Mouse (Mus musculus): Measurements from ENCODE around the gene Cst12. TPM values are rescaled to one million over a fixed set of nuclear protein-coding genes. Genes with fewer than 3 reads are reported as not detected.

Gene Cst12
- not detected in 2 replicates for polyA plus RNA-seq (2012; rRNA removed)

GRCm38 (mm10) chr2:148789142-148789541 is at the start of gene Cst12:
Gene Cst12, plus strand, starts transcription at chr2:148789361.

GRCm38 (mm10) chr2:148750058-148750457 is 39.1 kb upstream of the Cst12 start, which contains the start of gene Cstl1:
Gene Cstl1, plus strand, starts transcription at chr2:148750358.

GRCm38 (mm10) chr2:148771397-148771796 is 17.8 kb upstream of the Cst12 start, which contains the start of gene Cst11:
Gene Cst11, minus strand, starts transcription at chr2:148771497.

GRCm38 (mm10) chr2:148781709-148782108 is 7.5 kb upstream of the Cst12 start, which contains the start of gene 8030411F24Rik:
Gene 8030411F24Rik, plus strand, starts transcription at chr2:148782009.

GRCm38 (mm10) chr2:148798485-148798884 is 9.3 kb downstream of the Cst12 start, which contains the start of gene Cst8:
Gene Cst8, plus strand, starts transcription at chr2:148798785.

GRCm38 (mm10) chr2:148819909-148820308 is 30.7 kb downstream of the Cst12 start, which contains the start of gene Cst13:
Gene Cst13, plus strand, starts transcription at chr2:148820081.

GRCm38 (mm10) chr2:148834912-148835311 is 45.8 kb downstream of the Cst12 start, which contains the start of gene Cst9:
Gene Cst9, plus strand, starts transcription at chr2:148835147.

Other genes with a start within 250 kb of the Cst12 start
- 53.3 and 62.9 TPM in 2 replicates for gene Nxt1, start 116.8 kb upstream of the Cst12 start, polyA plus RNA-seq (2012; rRNA removed)
- 15.8 and 17.5 TPM in 2 replicates for gene Gzf1, start 108.3 kb upstream of the Cst12 start, polyA plus RNA-seq (2012; rRNA removed)
- gene Napb, start 56.9 kb upstream of the Cst12 start, polyA plus RNA-seq (2012; rRNA removed) = 31.3 and 33.1 TPM in 2 replicates
- gene Cstl1, start 39.0 kb upstream of the Cst12 start, polyA plus RNA-seq (2012; rRNA removed) = not detected in 2 replicates
- not detected in 2 replicates for gene Cst11, start 17.9 kb upstream of the Cst12 start, polyA plus RNA-seq (2012; rRNA removed)
- not detected in 2 replicates for gene 8030411F24Rik, start 7.4 kb upstream of the Cst12 start, polyA plus RNA-seq (2012; rRNA removed)
- not detected in 2 replicates for gene Cst8, start 9.4 kb downstream of the Cst12 start, polyA plus RNA-seq (2012; rRNA removed)
- gene Cst13, start 30.7 kb downstream of the Cst12 start, polyA plus RNA-seq (2012; rRNA removed) = not detected in 2 replicates
- not detected in 2 replicates for gene Cst9, start 45.8 kb downstream of the Cst12 start, polyA plus RNA-seq (2012; rRNA removed)
- gene 9230104L09Rik, start 75.7 kb downstream of the Cst12 start, polyA plus RNA-seq (2012; rRNA removed) = not detected in 2 replicates
- gene Cst3, start 86.3 kb downstream of the Cst12 start, polyA plus RNA-seq (2012; rRNA removed) = 489 and 501 TPM in 2 replicates
- not detected in 2 replicates for gene Gm1330, start 213.9 kb downstream of the Cst12 start, polyA plus RNA-seq (2012; rRNA removed)
- not detected in 2 replicates for gene Gm10750, start 227.9 kb downstream of the Cst12 start, polyA plus RNA-seq (2012; rRNA removed)

All from central nervous system, embryonic 14 days (tissue).